Mouse (Mus musculus) ES-E14 (cell line): ENCODE measurements at regions not wholly inside any gene's neighbourhood (a gene's known extent, or its start where the extent isn't known, plus 50 kb on each side); places are given as distances from the start of the nearest gene placed in this dataset.

Source experiments
- DNase-seq: peaks from one replicate; pipeline ENCODE4 v3.0.0-alpha.2; 2013; ENCODE audit warnings: low read depth, low spot score
- H3K27ac ChIP-seq: 2 replicates; pipeline ENCODE4 v1.5.1; 2012; ENCODE audit warnings: low read depth, mild to moderate bottlenecking, low read length, moderate library complexity, mixed read lengths; ENCODE audit not compliant: poor library complexity, insufficient read depth, severe bottlenecking
- H3K36me3 ChIP-seq: 2 replicates; pipeline ENCODE4 v1.6.1; 2012; ENCODE audit warnings: mild to moderate bottlenecking, low read length, moderate library complexity, mixed read lengths; ENCODE audit not compliant: control insufficient read depth, poor library complexity, insufficient read depth, severe bottlenecking
- H3K4me1 ChIP-seq, 2 experiments: fragments of 150-350 bp in 1 of 2; sonication (generic) in 1 of 2; 2 replicates each; pipeline ENCODE4 v1.6.1; 2012; ENCODE audit warnings: low read length in 2 of 2, mild to moderate bottlenecking in 1 of 2, mixed read lengths in 1 of 2; ENCODE audit not compliant: control insufficient read depth in 2 of 2, insufficient read depth in 2 of 2, poor library complexity in 1 of 2
- H3K4me3 ChIP-seq, 2 experiments: fragments of 150-350 bp in 1 of 2; sonication (generic) in 1 of 2; 2 replicates each; pipeline ENCODE4 v1.5.1; 2012; ENCODE audit warnings: low read length in 2 of 2, low read depth in 1 of 2, mild to moderate bottlenecking in 1 of 2, mixed read lengths in 1 of 2; ENCODE audit not compliant: insufficient read depth in 1 of 2, poor library complexity in 1 of 2, severe bottlenecking in 1 of 2
- H3K9ac ChIP-seq: 2 replicates; pipeline ENCODE4 v1.6.1; 2012; ENCODE audit warnings: low read depth, mild to moderate bottlenecking, low read length, mixed read lengths; ENCODE audit not compliant: poor library complexity, insufficient read depth, severe bottlenecking
- H3K9me3 ChIP-seq: fragments of 150-350 bp; sonication (generic); 2 replicates; pipeline ENCODE4 v1.6.1; 2012; ENCODE audit warnings: low read depth, mild to moderate bottlenecking, low read length; ENCODE audit not compliant: control insufficient read depth, insufficient read depth
- CHD2 ChIP-seq: IDR thresholded peaks from 2 replicates; pipeline ENCODE4 v1.6.1; 2014; ENCODE audit warnings: mild to moderate bottlenecking, low read depth, low read length, inconsistent platforms
- HCFC1 ChIP-seq: IDR thresholded peaks from 2 replicates; pipeline ENCODE4 v1.6.1; 2012; ENCODE audit warnings: low read length, inconsistent platforms, borderline replicate concordance; ENCODE audit not compliant: insufficient read depth
- MAFK ChIP-seq: IDR thresholded peaks from 2 replicates; pipeline ENCODE4 v1.6.1; 2014; ENCODE audit warnings: mild to moderate bottlenecking, low read depth, low read length, inconsistent platforms; ENCODE audit not compliant: insufficient read depth
- ZC3H11A ChIP-seq: IDR thresholded peaks from 2 replicates; pipeline ENCODE4 v1.6.1; 2012; ENCODE audit warnings: low read depth, mild to moderate bottlenecking, inconsistent platforms, low read length, borderline replicate concordance
- ZNF384 ChIP-seq: IDR thresholded peaks from 2 replicates; pipeline ENCODE4 v1.6.1; 2012; ENCODE audit warnings: low read depth, low read length, inconsistent platforms
- in situ Hi-C, 2 experiments: fragments of 600-800 bp; cut with MboI; formaldehyde crosslinking; loops; one replicate each; pipeline ENCODE4 v1.15.1; 2025; ENCODE audit warnings: low sequenced_read_pairs in 2 of 2, inconsistent platforms in 1 of 2; ENCODE audit not compliant: unreplicated experiment in 2 of 2

DNA sequence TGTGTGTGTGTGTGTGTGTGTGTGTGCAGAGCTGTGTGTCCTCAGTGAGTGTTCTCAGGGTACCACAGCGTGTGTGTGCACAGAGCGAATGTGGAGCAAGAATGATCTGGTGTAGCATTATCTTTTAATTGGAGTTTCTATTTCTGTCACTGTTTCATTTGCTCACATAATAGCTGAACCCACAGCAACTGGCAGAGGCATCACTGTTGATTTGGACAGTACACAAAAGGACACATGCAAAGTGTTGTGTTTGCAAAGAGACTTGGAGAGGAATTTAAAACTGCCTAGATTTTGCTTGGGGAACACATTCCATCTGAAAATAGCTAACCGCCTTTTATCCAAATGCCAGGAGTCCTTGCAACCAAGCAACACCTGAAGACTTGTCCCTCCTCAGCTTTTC, 74.6 kb upstream of the Pcsk2 start:
- H3K4me3 ChIP-seq: no peak overlapping the region
- in situ Hi-C loops: no loop called here
- no peak for DNase-seq
- H3K4me1 ChIP-seq: no peaks in the 10 kb centered on the region
- TF ChIP-seq ZNF384 (no peak), HCFC1 (no peak), MAFK (no peak), CHD2 (no peak), ZC3H11A (no peak)
- no peaks in the 10 kb centered on the region for H3K36me3 ChIP-seq
- no peak overlapping the region for H3K27ac ChIP-seq
- no peaks in the 10 kb centered on the region for H3K9me3 ChIP-seq
- no peak overlapping the region for H3K9ac ChIP-seq

DNA sequence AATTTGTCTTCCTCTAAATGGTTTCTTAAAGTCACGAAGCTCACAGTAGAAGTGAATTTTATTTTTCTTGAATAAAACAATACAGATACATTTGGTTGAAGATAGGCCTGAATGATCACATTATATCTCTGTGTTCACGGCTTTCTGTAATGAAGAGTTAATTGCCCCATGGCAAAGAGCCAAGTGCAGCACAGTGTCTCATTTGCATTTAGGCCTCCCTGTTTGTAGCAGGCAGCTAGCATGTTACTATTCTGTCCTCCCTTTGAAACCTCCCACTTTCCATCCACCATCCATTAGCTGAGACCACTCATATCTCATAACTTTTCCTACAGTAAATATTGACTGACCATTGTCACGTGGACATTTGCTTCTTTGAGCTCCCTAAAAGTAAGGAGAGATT, 55.1 kb upstream of the Pcsk2 start:
- Histone ChIP-seq H3K27ac (no peak overlapping the region), H3K36me3 (no peaks in the 10 kb centered on the region), H3K9ac (no peak overlapping the region), H3K9me3 (no peaks in the 10 kb centered on the region), H3K4me1 (no peaks in the 10 kb centered on the region), H3K4me3 (no peak overlapping the region)
- no peak for DNase-seq
- TF ChIP-seq ZNF384 (no peak), HCFC1 (no peak), MAFK (no peak), ZC3H11A (no peak), CHD2 (no peak)
- in situ Hi-C loops: no loop called here
